ENCODE assay signal across 13 mouse cellular contexts in the genomic region with DNA sequence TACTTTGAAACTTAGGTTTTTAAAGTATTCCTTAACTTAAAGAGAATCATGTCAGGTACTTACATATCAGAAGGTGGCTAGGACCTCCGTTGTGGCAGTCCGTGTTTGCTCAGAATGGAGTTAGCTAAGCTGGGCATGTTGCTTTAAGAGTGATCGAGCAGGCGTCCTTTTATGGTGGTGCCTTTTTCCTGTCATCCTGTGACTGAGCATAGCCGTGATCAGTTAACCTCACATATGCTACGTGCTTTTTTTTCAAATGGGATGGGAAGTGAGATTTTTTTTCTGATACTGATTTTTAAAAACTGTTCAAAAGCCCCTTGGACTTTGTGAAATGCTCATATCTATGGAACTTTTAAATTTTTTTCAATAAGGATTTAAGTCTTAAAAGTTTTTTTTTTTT. TPM values are rescaled to one million over a fixed set of nuclear protein-coding genes. Genes with fewer than 3 reads are reported as not detected.
DNase-seq lines count a peak whose midpoint lies in the region; ATAC-seq and TF ChIP-seq lines count a peak whose summit lies in the region.
"Had no signal": no experiment of that assay in that cellular context is flagged by ENCODE, and none has a peak within 500 bp of the region (broad histone marks: within the 10 kb centered on the region; RNA-seq: fewer than 3 reads in every experiment).

A gene (minus strand): TSS at position 206 of the 400 bp plus-strand sequence.

- no peak for ATAC-seq in heart, embryonic 14.5 days (ENCODE audit: insufficient number of reproducible peaks, insufficient read depth, low FRiP score, low read depth)
- ATAC-seq: forebrain, postnatal 0 days; Patski had no signal

- H3K27ac ChIP-seq in layer of hippocampus, adult 2 months = 0 out of 2 replicates have a peak within 1 kb of the TSS, but pooled peaks have one; percentile 0
- peak within 1 kb of the TSS; percentile 53 for H3K27ac ChIP-seq in MEL (ENCODE audit: control insufficient read depth, low read depth, low read length)
- H3K27ac ChIP-seq in heart, embryonic 14.5 days (replicated peaks in 1 of 2; ENCODE audit: control insufficient read depth in 1 of 2, insufficient read depth in 1 of 2, low read depth in 2 of 2, low read length in 2 of 2) = peak within 1 kb of the TSS; percentile 49 to 51

- TF ChIP-seq EP300 in MEL (IDR thresholded peaks at IDR 0.05; ENCODE audit: low read depth in 1 of 2, low read length in 2 of 2) = no peak

- no peak within 1 kb of the TSS; the same call in 1 of the 2 replicates for H3K4me3 ChIP-seq in layer of hippocampus, adult 2 months
- peak within 1 kb of the TSS in 1 of 2 experiments; percentile 1; a peak in 1 of 4 replicates for H3K4me3 ChIP-seq in MEL (ENCODE audit: control insufficient read depth in 1 of 2, insufficient read depth in 1 of 2, low read depth in 2 of 2, low read length in 2 of 2)
- H3K4me3 ChIP-seq in heart, embryonic 14.5 days (ENCODE audit: control insufficient read depth in 1 of 2, insufficient read depth in 1 of 2, low read depth in 1 of 2, low read length in 2 of 2) = peak within 1 kb of the TSS in 1 of 2 experiments; percentile 14; a peak in 1 of 4 replicates
- H3K4me3 ChIP-seq in megakaryocyte, embryonic 14.5 days (replicated peaks) = peak within 1 kb of the TSS; percentile 70

- no peaks in the 10 kb centered on the region for H3K79me2 ChIP-seq in MEL (ENCODE audit: control insufficient read depth, insufficient read depth, low read length, poor library complexity)

- TF ChIP-seq POLR2A in MEL (IDR thresholded peaks at IDR 0.05; ENCODE audit: control insufficient read depth in 1 of 2, insufficient read depth in 1 of 2, low read depth in 1 of 2, low read length in 2 of 2, poor library complexity in 1 of 2) = no peak

- TF ChIP-seq RAD21 in MEL (IDR thresholded peaks at IDR 0.05; ENCODE audit: low read depth, low read length) = no peak

- peak within 1 kb of the TSS; percentile 20 for H3K9ac ChIP-seq in MEL (ENCODE audit: control insufficient read depth, low read depth, low read length, poor library complexity, severe bottlenecking)
- H3K9ac ChIP-seq in heart, embryonic 14.5 days (ENCODE audit: low read length) = peak within 1 kb of the TSS; percentile 47
- H3K9ac ChIP-seq: forebrain, postnatal 0 days had no signal

- DNase-seq in layer of hippocampus, adult 2 months (ENCODE audit: low spot score in 2 of 2) = no peak
- DNase-seq in layer of hippocampus, postnatal 10 days (ENCODE audit: low spot score in 2 of 2) = no peak
- DNase-seq in MEL (ENCODE audit: low read depth, low spot score) = no peak
- DNase-seq in left cerebral cortex, adult 11 months (ENCODE audit: low spot score) = no peak
- no peak for DNase-seq in right cerebral cortex, postnatal 36 days (ENCODE audit: low spot score in 2 of 2)
- DNase-seq in urinary bladder, postnatal 4 days (ENCODE audit: low spot score in 2 of 2) = no peak
- DNase-seq: cerebellum, adult 9-10 months; forebrain, postnatal 0 days; kidney, adult 8-10 months; midbrain, embryonic 14.5 days had no signal

- H3K4me1 ChIP-seq in MEL (ENCODE audit: control insufficient read depth in 1 of 2, insufficient read depth in 2 of 2, low read length in 2 of 2) = peaks cover 5 to 30% of the 10 kb centered on the region in 2 experiments
- peaks cover 19 to 48% of the 10 kb centered on the region in 2 experiments for H3K4me1 ChIP-seq in heart, embryonic 14.5 days (ENCODE audit: control insufficient read depth in 2 of 2, insufficient read depth in 2 of 2, low read length in 2 of 2)
- peaks cover 69% of the 10 kb centered on the region for H3K4me1 ChIP-seq in megakaryocyte, embryonic 14.5 days

- H3K4me2 ChIP-seq in heart, embryonic 14.5 days (ENCODE audit: low read length) = peak within 1 kb of the TSS; percentile 50

- no peaks in the 10 kb centered on the region for H3K27me3 ChIP-seq in MEL (ENCODE audit: control insufficient read depth in 1 of 2, insufficient read depth in 2 of 2, low read length in 2 of 2)
- no peaks in the 10 kb centered on the region for H3K27me3 ChIP-seq in heart, embryonic 14.5 days (ENCODE audit: control insufficient read depth, insufficient read depth, low read length)
- no peaks in the 10 kb centered on the region for H3K27me3 ChIP-seq in megakaryocyte, embryonic 14.5 days (replicated peaks)
- H3K27me3 ChIP-seq: Patski had no signal

- peaks cover 0 to 20% of the 10 kb centered on the region in 2 experiments; a peak in 2 of 4 replicates for H3K36me3 ChIP-seq in MEL (ENCODE audit: control insufficient read depth in 1 of 2, insufficient read depth in 2 of 2, low read length in 2 of 2)
- H3K36me3 ChIP-seq in heart, embryonic 14.5 days (ENCODE audit: control insufficient read depth, insufficient read depth, low read length) = no peaks in the 10 kb centered on the region
- peaks cover 5% of the 10 kb centered on the region for H3K36me3 ChIP-seq in megakaryocyte, embryonic 14.5 days (replicated peaks; ENCODE audit: low read length)

- WGBS in heart, embryonic 14.5 days = 18% methylated on average over 6 of the region's 6 CpGs

- no peak for TF ChIP-seq CTCF in layer of hippocampus, adult 2 months (conservative IDR thresholded peaks at IDR 0.05)
- TF ChIP-seq CTCF in MEL (IDR thresholded peaks at IDR 0.05 in 2 of 3, conservative IDR thresholded peaks at IDR 0.05 in 1 of 3; ENCODE audit: control insufficient read depth in 1 of 3, insufficient read depth in 1 of 3, low read depth in 2 of 3, low read length in 3 of 3, poor library complexity in 1 of 3, severe bottlenecking in 1 of 3) = no peak

- no peaks in the 10 kb centered on the region for H3K9me3 ChIP-seq in MEL (replicated peaks; ENCODE audit: insufficient read depth, low read length)
- H3K9me3 ChIP-seq in heart, embryonic 14.5 days (ENCODE audit: control insufficient read depth, low read length) = no peaks in the 10 kb centered on the region
- H3K9me3 ChIP-seq in megakaryocyte, embryonic 14.5 days = no peaks in the 10 kb centered on the region

TF ChIP-seq in MEL, 35 proteins besides CTCF, POLR2A, EP300 and RAD21:
- TF ChIP-seq GATA1 (IDR thresholded peaks at IDR 0.05; ENCODE audit: low read depth, low read length) (no peak), ETS1 (IDR thresholded peaks at IDR 0.05; ENCODE audit: low read depth, low read length) (no peak), ZNF384 (IDR thresholded peaks at IDR 0.05; ENCODE audit: low read depth, low read length) (peak; percentile 74)

RNA-seq across cellular contexts. Expression of the gene that starts here (rescaled TPM):
- 1 to 10 TPM in 1 of 2 experiments, under 1 TPM in 1; 0.56 to 1.0 TPM for total RNA-seq in layer of hippocampus, adult 2 months (2021)
- total RNA-seq in layer of hippocampus, postnatal 10 days (2021) = under 1 TPM; 0.71 to 0.83 TPM
- 0.04 and 0.07 TPM in 2 replicates for total RNA-seq in MEL (2012; rRNA removed)
- polyA plus RNA-seq in MEL (2012; ENCODE audit: insufficient read depth in 1 of 2, insufficient read length in 2 of 2, low read depth in 1 of 2, low replicate concordance in 2 of 2, missing spikeins in 1 of 2) = under 1 TPM in 1 of 2 experiments, not detected in 1; 0.06 TPM
- 1.9 and 2.4 TPM in 2 replicates for polyA plus RNA-seq in heart, embryonic 14.5 days (2014; fragmentation: Nextera tagmentation; extraction: Ambion mirVana)
- 0.89 TPM in 1 of 2 replicates, not detected in the other for polyA plus RNA-seq in megakaryocyte, embryonic 14.5 days (2012; ENCODE audit: insufficient read depth, low replicate concordance)
- polyA plus RNA-seq: Patski had no signal

Comparison
In these comparisons a context has a peak if more than half of its experiments do, and no peak if none do; other contexts are left out.
1. H3K27ac ChIP-seq: peak in every context shown above with its lines; median percentile 53 in MEL; 50 in heart, embryonic 14.5 days; 0 in layer of hippocampus, adult 2 months.